Mouse (Mus musculus) adrenal gland, postnatal 4 days (tissue): Measurements from ENCODE around the gene Cps1. TPM values are rescaled to one million over a fixed set of nuclear protein-coding genes. Genes with fewer than 3 reads are reported as not detected.

Experiments
- DNase-seq, 2 experiments: peaks; one replicate each; pipeline ENCODE4 v3.0.0; 2021 to 2022; ENCODE audit warnings: low spot score in 2 of 2, mixed read lengths in 2 of 2
- total RNA-seq, 2 experiments: library from RNA; stranded (reverse); gene quantifications; 2 replicates each; pipeline ENCODE4 v1.2.3; 2021

Cps1 gene
- total RNA-seq, 2 experiments from 2014 or later: 0.90 to 34.1 TPM

DNA sequence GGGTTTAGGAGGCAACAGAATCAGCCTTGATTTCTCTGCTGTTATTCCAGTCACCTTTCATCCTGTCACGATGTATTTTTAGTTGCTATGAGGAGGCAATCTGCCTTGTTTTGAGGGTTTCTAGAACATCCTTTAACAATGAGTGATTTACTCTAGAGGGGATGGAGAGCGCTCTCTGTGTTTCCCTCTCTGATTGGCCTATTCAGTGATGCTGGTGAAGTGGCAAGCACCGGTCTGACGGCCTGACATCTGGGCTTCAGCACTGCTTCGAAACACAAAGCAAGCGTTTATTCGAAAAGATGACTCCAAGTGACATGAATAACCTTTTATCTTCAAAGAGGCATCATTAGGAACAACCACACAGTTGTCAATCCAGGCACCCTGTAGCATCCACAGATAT, 100.8 kb downstream of the Cps1 start:
- DNase-seq: no peak

GRCm38 (mm10) chr1:67234861-67235260, 112.0 kb downstream of the Cps1 start:
- no peak for DNase-seq

DNA sequence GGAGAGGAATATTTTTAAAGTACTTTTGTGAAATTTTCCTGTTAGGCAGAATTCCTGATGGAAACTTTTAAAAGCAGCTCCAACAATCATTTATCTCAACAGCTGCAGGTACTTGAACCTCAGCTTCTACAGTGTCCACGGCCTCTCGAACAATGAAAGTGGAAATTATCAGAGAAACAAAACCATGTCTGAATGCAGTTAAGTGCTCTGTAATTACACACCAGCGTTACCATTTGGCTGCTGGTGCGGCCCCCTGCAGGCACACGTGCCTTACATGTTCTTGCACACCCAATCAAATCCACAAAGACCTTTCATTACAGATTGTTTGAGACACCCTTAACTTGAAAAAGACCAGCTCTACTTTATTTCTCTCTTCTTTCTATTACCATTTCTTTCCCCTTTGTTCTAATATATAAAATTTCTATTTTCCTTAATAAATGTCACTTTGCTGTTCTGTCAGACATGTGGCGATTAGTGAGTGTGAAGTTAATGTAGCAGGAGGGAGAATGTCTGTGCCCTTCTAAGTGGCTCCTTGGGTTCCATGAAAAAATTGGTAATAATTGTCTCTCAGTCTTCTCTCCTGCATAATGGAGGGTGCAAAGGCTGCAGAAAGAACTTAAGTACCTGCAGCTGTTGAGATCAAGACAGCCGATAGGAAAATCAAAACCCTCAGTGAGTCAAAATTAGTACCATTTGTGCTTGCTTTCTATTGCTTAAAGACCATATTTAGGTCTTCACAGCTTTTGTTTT, 112.8 kb downstream of the Cps1 start:
- no peak for DNase-seq

- DNase-seq: no peak
Measured at GRCm38 (mm10) chr1:67238446-67238845, 115.6 kb downstream of the Cps1 start.

DNA sequence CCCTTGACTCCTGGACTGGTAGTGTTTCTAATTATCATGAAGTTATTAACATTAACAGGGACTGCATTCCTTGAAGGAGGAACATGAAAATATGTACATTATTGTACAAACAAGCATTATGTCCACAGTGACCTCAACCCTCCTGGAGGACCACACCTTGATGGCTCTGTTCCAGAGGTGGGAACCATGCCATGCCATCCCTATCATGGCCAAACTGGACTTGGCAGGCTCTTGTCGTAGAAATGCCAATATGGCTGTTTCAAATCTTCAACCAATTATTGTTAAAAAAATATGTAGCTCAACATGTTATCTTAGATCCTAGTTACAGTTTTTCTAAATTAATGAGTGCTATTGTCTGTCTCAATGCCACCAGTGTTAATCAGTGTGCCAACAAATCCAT, 116.1 kb downstream of the Cps1 start:
- no peak for DNase-seq

- DNase-seq: no peak
Measured at GRCm38 (mm10) chr1:67265222-67265621, 142.4 kb downstream of the Cps1 start.

DNA sequence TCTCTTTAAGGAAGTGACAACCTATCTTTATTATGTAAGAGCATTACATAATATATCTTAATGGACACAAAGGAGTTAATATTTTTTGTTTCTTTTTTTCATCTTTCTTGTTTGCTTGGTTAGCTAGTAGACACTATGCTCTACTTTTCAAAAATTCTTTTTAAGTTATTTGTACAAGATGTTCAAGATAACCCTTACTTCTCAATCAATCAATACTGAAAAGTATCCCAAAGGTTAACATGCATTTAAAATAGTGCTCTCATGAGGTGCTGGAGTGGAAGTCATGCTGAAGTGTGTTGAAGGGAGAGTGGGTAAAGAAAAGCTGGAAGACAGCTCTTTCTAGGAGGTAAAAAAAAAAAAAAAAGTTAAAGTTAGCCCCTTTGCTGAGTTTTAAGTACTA, 145.1 kb downstream of the Cps1 start:
- no peak for DNase-seq

DNA sequence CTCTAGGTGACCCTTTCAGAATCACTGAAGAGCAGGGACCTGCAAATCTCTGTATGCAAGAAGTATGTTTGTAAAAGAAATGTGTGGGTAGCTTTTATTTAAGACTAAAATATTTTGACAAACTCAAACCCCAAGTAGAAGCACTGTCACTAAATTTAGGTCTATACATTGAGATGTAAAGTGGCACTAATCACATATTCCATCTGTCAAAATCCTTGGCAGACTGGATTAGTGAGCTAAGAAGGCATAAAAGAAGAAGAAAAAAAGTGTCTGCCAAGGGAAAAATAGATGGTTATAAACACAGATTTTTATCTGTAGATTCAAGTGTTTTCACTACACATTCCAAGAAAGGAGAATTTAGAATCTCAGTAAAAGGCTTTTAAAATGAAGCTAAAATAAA, 145.6 kb downstream of the Cps1 start:
- no peak for DNase-seq

GRCm38 (mm10) chr1:67276270-67276669, 153.4 kb downstream of the Cps1 start:
- no peak for DNase-seq

Other genes with a start within 250 kb of the Cps1 start
- 100 to 1,000 TPM; 165 to 468 TPM for gene Myl1, start 177.6 kb upstream of the Cps1 start, total RNA-seq
- 10 to 100 TPM; 64.4 to 65.7 TPM for gene Lancl1, start 84.2 kb upstream of the Cps1 start, total RNA-seq